Mouse (Mus musculus): ENCODE results near the gene Pikfyve. TPM values are rescaled to one million over a fixed set of nuclear protein-coding genes. Genes with fewer than 3 reads are reported as not detected.
"Not testable (repeated sequence)": the region's sequence is repeated elsewhere in the genome, so short reads cannot be mapped to it uniquely, and the experiment has no call there.

Pikfyve gene
- polyA plus RNA-seq, 2 experiments = 9.1 to 15.8 TPM

DNA sequence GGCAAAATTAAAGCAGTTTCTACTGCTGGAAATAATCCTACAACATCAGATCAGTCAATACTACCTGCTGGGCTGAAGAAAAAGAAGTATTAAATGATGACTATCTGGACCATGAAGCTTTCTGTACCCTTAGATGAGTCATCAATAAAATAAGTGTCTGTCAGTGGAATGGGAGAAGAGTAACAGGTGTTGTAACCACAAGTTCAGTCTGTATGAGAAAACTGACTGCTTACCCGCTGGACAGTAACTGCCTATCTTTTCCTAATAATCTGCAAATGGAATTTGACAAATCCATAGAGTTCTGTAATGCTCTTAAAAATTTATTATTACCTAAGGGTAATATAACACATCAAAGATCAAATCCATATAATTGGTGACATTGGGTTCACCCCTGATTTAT lies 31.5 kb downstream of the Pikfyve start:
- ATAC-seq (ENCODE audit: low FRiP score, low read depth) (no peak), DNase-seq (ENCODE audit: low spot score) (no peak)
- no peaks in the 10 kb centered on the region for H3K4me1 ChIP-seq (ENCODE audit: control insufficient read depth, insufficient read depth, low read length)
- no peak overlapping the region for H3K27ac ChIP-seq (replicated peaks; ENCODE audit: low read depth, low read length)
- 84% methylated on average over 1 of the region's 1 CpGs for WGBS
- H3K27me3 ChIP-seq (ENCODE audit: control insufficient read depth, insufficient read depth, low read length) = no peaks in the 10 kb centered on the region
- no peak overlapping the region for H3K9ac ChIP-seq (ENCODE audit: low read depth, low read length, severe bottlenecking)
- H3K4me3 ChIP-seq (replicated peaks; ENCODE audit: low read length) = no peak overlapping the region
- TF ChIP-seq POLR2A (IDR thresholded peaks at IDR 0.05; ENCODE audit: borderline replicate concordance, extremely low read depth, insufficient read depth, insufficient read length) = no peak
- no peak overlapping the region for H3K4me2 ChIP-seq (replicated peaks; ENCODE audit: low read depth, low read length, severe bottlenecking)
- H3K9me3 ChIP-seq (ENCODE audit: control insufficient read depth, low read length) = no peaks in the 10 kb centered on the region
- H3K36me3 ChIP-seq (ENCODE audit: control insufficient read depth, insufficient read depth, low read length) = peaks cover 33% of the 10 kb centered on the region

DNA sequence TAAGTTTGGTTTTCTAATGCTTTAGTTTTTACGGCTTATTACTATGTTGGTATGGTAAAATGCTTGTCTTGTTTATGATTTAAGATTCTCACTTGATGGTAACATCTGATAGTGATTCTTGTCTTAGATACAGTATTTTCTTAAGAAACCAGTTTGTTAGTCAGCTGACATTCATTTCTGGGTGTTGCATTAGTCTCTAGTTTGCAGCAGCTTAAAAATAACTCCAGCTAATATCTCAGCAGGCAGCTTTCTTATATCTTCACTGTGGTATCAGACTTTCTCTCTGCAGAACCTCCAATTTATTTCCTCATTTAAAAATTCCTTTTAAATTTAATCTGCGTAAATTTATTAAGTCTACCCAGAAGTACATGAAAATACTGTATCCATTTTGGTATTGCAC lies 37.2 kb downstream of the Pikfyve start:
- no peak for TF ChIP-seq POLR2A (IDR thresholded peaks at IDR 0.05; ENCODE audit: borderline replicate concordance, extremely low read depth, insufficient read depth, insufficient read length)
- 94% methylated on average over 2 of the region's 2 CpGs for WGBS
- no peak for ATAC-seq (ENCODE audit: low FRiP score, low read depth)
- Histone ChIP-seq H3K36me3 (ENCODE audit: control insufficient read depth, insufficient read depth, low read length) (peaks cover 52% of the 10 kb centered on the region), H3K4me2 (replicated peaks; ENCODE audit: low read depth, low read length, severe bottlenecking) (no peak overlapping the region), H3K9ac (ENCODE audit: low read depth, low read length, severe bottlenecking) (no peak overlapping the region), H3K4me1 (ENCODE audit: control insufficient read depth, insufficient read depth, low read length) (no peaks in the 10 kb centered on the region), H3K27ac (replicated peaks; ENCODE audit: low read depth, low read length) (no peak overlapping the region), H3K27me3 (ENCODE audit: control insufficient read depth, insufficient read depth, low read length) (no peaks in the 10 kb centered on the region), H3K9me3 (ENCODE audit: control insufficient read depth, low read length) (no peaks in the 10 kb centered on the region), H3K4me3 (replicated peaks; ENCODE audit: low read length) (no peak overlapping the region)
- no peak for DNase-seq (ENCODE audit: low spot score)

DNA sequence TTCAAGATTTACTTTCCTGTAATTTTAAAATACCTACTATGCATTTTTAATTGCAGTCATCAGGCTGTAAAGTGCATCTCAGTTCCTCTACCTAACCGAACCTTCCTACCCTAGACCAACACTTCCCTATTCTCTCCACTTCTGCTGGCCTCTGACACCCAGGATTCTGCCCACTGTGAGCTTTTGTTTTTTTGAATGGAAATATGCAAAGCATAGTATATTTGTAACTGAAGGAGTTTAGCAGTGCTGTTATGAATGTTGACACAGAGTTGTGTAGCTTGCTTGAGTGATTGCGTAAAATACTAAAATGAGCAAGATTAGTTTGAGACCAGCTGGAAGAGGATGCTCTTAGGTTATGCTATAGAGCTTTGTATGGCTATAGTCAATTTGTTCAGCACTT lies 41.2 kb downstream of the Pikfyve start:
- Histone ChIP-seq H3K9ac (ENCODE audit: low read depth, low read length, severe bottlenecking) (no peak overlapping the region), H3K4me3 (replicated peaks; ENCODE audit: low read length) (no peak overlapping the region), H3K36me3 (ENCODE audit: control insufficient read depth, insufficient read depth, low read length) (peaks cover 37% of the 10 kb centered on the region), H3K27me3 (ENCODE audit: control insufficient read depth, insufficient read depth, low read length) (no peaks in the 10 kb centered on the region), H3K4me1 (ENCODE audit: control insufficient read depth, insufficient read depth, low read length) (no peaks in the 10 kb centered on the region), H3K4me2 (replicated peaks; ENCODE audit: low read depth, low read length, severe bottlenecking) (no peak overlapping the region), H3K27ac (replicated peaks; ENCODE audit: low read depth, low read length) (no peak overlapping the region), H3K9me3 (ENCODE audit: control insufficient read depth, low read length) (no peaks in the 10 kb centered on the region)
- no peak for DNase-seq (ENCODE audit: low spot score)
- no peak for TF ChIP-seq POLR2A (IDR thresholded peaks at IDR 0.05; ENCODE audit: borderline replicate concordance, extremely low read depth, insufficient read depth, insufficient read length)
- no peak for ATAC-seq (ENCODE audit: low FRiP score, low read depth)
- 88% methylated on average over 2 of the region's 2 CpGs for WGBS

DNA sequence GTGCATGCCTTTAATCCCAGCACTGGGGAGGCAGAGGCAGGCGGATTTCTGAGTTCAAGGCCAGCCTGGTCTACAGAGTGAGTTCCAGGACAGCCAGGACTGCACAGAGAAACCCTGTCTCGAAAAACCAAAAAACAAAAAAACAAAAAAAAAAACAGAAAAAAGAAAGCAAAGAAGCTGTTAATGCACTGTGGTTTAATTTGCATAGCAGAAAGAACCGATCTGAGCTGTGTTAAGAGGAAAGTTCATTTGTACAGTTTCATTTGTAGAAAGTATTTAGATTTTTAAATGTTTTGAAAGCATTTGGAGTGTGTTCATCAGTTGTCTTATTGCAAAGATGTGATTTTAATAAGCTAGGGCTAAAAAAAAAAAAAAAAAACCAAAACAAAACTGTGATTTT lies 43.3 kb downstream of the Pikfyve start:
- WGBS = 91% methylated on average over 3 of the region's 3 CpGs
- H3K4me3 ChIP-seq (replicated peaks; ENCODE audit: low read length); H3K4me1 ChIP-seq (ENCODE audit: control insufficient read depth, insufficient read depth, low read length); ATAC-seq (ENCODE audit: low FRiP score, low read depth); H3K9me3 ChIP-seq (ENCODE audit: control insufficient read depth, low read length); H3K27me3 ChIP-seq (ENCODE audit: control insufficient read depth, insufficient read depth, low read length); H3K4me2 ChIP-seq (replicated peaks; ENCODE audit: low read depth, low read length, severe bottlenecking); H3K27ac ChIP-seq (replicated peaks; ENCODE audit: low read depth, low read length); DNase-seq (ENCODE audit: low spot score); H3K9ac ChIP-seq (ENCODE audit: low read depth, low read length, severe bottlenecking): not testable (repeated sequence)
- H3K36me3 ChIP-seq (ENCODE audit: control insufficient read depth, insufficient read depth, low read length) = peaks cover 24% of the 10 kb centered on the region

DNA sequence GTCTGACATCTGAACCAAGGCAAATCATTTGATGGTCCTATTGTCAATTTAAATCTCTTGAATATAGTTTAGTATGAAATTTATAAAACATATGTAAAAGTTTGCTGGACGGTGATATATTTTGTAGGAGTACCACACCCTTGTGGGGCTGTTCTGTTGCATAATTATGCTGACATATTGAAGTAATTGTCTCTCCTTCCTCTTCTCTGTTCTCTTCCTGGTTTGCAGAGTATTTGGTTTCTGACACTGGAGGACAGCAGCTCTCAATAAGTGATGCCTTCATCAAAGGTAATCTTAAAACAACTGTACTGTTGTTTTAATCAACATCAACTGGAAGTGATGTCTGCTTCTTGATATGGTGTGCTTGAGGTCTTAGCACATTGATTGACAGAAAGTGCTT lies 44.1 kb downstream of the Pikfyve start:
- 72% methylated on average over 1 of the region's 1 CpGs for WGBS
- Histone ChIP-seq H3K4me3 (replicated peaks; ENCODE audit: low read length) (no peak overlapping the region), H3K27me3 (ENCODE audit: control insufficient read depth, insufficient read depth, low read length) (no peaks in the 10 kb centered on the region), H3K36me3 (ENCODE audit: control insufficient read depth, insufficient read depth, low read length) (peaks cover 29% of the 10 kb centered on the region), H3K4me1 (ENCODE audit: control insufficient read depth, insufficient read depth, low read length) (no peaks in the 10 kb centered on the region), H3K9me3 (ENCODE audit: control insufficient read depth, low read length) (no peaks in the 10 kb centered on the region), H3K4me2 (replicated peaks; ENCODE audit: low read depth, low read length, severe bottlenecking) (no peak overlapping the region), H3K27ac (replicated peaks; ENCODE audit: low read depth, low read length) (no peak overlapping the region), H3K9ac (ENCODE audit: low read depth, low read length, severe bottlenecking) (no peak overlapping the region)
- ATAC-seq (ENCODE audit: low FRiP score, low read depth) (no peak), DNase-seq (ENCODE audit: low spot score) (no peak)
- TF ChIP-seq POLR2A (IDR thresholded peaks at IDR 0.05; ENCODE audit: borderline replicate concordance, extremely low read depth, insufficient read depth, insufficient read length) = no peak

DNA sequence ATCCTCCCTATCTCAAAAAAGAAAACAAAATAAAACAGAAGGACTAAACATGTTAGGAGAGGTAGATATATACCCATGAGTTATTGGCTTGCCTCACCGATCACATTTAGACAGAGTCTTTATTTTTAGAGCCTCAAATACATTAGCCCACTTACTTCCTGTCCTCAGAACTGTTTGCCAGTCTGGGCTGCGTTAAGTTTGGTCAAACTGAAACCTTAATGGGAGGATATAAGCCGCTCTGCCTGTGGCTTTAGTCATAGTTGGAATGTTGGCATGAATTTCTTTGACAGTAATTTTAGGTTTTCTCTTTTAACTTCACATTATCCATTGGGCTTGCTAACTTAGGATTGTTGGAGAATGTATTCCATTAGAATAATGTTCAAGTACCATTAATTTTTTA lies 51.2 kb downstream of the Pikfyve start:
- Histone ChIP-seq H3K4me1 (ENCODE audit: control insufficient read depth, insufficient read depth, low read length) (no peaks in the 10 kb centered on the region), H3K4me2 (replicated peaks; ENCODE audit: low read depth, low read length, severe bottlenecking) (no peak overlapping the region), H3K36me3 (ENCODE audit: control insufficient read depth, insufficient read depth, low read length) (peaks cover 26% of the 10 kb centered on the region), H3K9me3 (ENCODE audit: control insufficient read depth, low read length) (no peaks in the 10 kb centered on the region), H3K27me3 (ENCODE audit: control insufficient read depth, insufficient read depth, low read length) (no peaks in the 10 kb centered on the region), H3K4me3 (replicated peaks; ENCODE audit: low read length) (no peak overlapping the region), H3K27ac (replicated peaks; ENCODE audit: low read depth, low read length) (no peak overlapping the region), H3K9ac (ENCODE audit: low read depth, low read length, severe bottlenecking) (no peak overlapping the region)
- ATAC-seq (ENCODE audit: low FRiP score, low read depth) = no peak
- DNase-seq (ENCODE audit: low spot score) = no peak
- no peak for TF ChIP-seq POLR2A (IDR thresholded peaks at IDR 0.05; ENCODE audit: borderline replicate concordance, extremely low read depth, insufficient read depth, insufficient read length)
- 72% methylated on average over 3 of the region's 3 CpGs for WGBS
